Mouse (Mus musculus): Measurements from ENCODE around the gene Rbpms2. TPM values are rescaled to one million over a fixed set of nuclear protein-coding genes. Genes with fewer than 3 reads are reported as not detected.

Gene Rbpms2
- total RNA-seq, 1 experiment, result 44.7 TPM

DNA sequence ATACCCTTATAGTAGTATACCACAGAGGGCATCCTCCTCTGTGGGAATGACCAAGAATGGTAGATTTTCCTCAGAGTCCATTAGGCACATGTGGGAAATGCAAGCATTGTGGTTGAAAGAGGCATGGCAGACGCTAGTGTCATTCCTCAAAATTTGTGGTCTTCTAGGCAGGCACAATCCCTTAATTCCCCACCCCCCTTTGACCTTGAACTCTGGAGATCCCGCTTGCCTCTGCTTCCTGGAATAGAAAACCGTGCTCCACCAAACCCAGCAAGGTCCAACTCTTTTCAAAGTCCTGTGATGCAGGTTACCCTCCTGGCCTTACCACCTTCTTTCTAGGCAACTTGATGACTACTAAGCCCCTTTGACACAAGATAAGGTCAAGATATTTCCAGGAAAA lies 36.7 kb upstream of the Rbpms2 start:
- Histone ChIP-seq H3K4me3 (ENCODE audit: insufficient read depth in 1 of 2, low read depth in 1 of 2, low read length in 2 of 2, poor library complexity in 1 of 2, severe bottlenecking in 1 of 2) (peak overlapping the region in 1 of 2 experiments; percentile 25; a peak in 1 of 4 replicates), H3K27ac (ENCODE audit: insufficient read depth, low read depth, low read length, poor library complexity, severe bottlenecking) (peak overlapping the region; percentile 86; the same call in 1 of the 2 replicates), H3K4me1 (ENCODE audit: control insufficient read depth in 2 of 2, insufficient read depth in 2 of 2, low read length in 2 of 2, poor library complexity in 1 of 2) (peaks cover 3 to 15% of the 10 kb centered on the region in 2 experiments; a peak in 3 of 4 replicates), H3K9me3 (ENCODE audit: control insufficient read depth, insufficient read depth, low read depth, low read length) (no peaks in the 10 kb centered on the region), H3K9ac (ENCODE audit: insufficient read depth, low read depth, low read length, poor library complexity, severe bottlenecking) (peak overlapping the region; percentile 24; the same call in 1 of the 2 replicates), H3K36me3 (ENCODE audit: control insufficient read depth, insufficient read depth, low read length, poor library complexity, severe bottlenecking) (peaks cover 34% of the 10 kb centered on the region)
- in situ Hi-C loops (cut with MboI; ENCODE audit: low sequenced_read_pairs in 2 of 2, unreplicated experiment in 2 of 2), result no loop called here
- peak; percentile 40 for DNase-seq (ENCODE audit: low read depth, low spot score)
- TF ChIP-seq ZNF384 (IDR thresholded peaks at IDR 0.05; ENCODE audit: low read depth, low read length), result no peak
- TF ChIP-seq ZC3H11A (IDR thresholded peaks at IDR 0.05; ENCODE audit: borderline replicate concordance, low read depth, low read length), result no peak
- no peak for TF ChIP-seq MAFK (IDR thresholded peaks at IDR 0.05; ENCODE audit: insufficient read depth, low read depth, low read length)
- TF ChIP-seq HCFC1 (IDR thresholded peaks at IDR 0.05; ENCODE audit: borderline replicate concordance, insufficient read depth, low read length), result no peak
- no peak for TF ChIP-seq CHD2 (IDR thresholded peaks at IDR 0.05; ENCODE audit: low read depth, low read length)

DNA sequence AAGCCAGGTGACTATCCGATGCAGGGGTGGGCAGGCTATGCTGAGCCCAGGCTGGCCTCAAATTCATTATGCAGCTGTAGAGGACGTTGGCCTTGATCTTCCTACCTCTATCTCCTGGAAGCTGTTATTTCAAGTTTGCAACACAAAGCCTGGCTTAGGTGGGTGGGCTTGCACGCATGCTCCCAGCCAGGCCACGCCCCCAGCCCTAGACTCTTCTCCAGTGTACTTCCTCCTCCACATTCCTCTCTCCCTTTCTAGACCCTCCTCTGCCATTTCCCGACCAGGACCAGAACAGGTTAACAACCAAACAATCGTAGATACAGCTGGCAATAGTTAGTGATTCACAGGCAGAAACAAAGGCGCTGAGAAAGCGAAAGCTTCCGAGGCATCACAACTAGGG lies 35.9 kb upstream of the Rbpms2 start:
- H3K27ac ChIP-seq (ENCODE audit: insufficient read depth, low read depth, low read length, poor library complexity, severe bottlenecking), result peak overlapping the region; percentile 86

DNA sequence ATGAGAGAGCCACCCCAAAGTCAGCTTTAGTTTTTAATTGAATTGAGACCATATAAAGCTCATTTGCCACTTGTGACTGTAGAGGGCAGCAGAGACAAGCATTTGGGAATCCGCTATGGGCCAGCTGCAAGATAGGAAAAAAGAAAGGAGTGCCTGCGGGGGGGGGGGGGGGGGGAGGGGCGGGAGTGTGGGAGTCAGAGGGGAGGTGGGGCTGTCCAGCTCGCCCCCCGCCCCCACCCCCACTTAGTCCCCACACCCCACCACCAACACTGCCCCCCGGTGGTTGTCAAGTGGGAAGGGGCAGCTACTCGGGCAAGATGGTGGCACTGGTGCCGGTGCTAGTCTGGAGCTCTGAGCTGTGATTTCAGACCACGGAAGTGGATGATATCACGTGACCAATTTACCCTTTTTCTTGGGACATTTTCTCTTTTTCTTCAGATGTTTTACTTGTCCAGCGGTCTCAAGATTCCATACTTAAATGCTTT lies 30.6 kb upstream of the Rbpms2 start:
- peaks cover 3% of the 10 kb centered on the region in 2 experiments; a peak in 2 of 4 replicates for H3K4me1 ChIP-seq (ENCODE audit: control insufficient read depth in 2 of 2, insufficient read depth in 2 of 2, low read length in 2 of 2, poor library complexity in 1 of 2)
- peak overlapping the region; percentile 18; the same call in 1 of the 2 replicates for H3K27ac ChIP-seq (ENCODE audit: insufficient read depth, low read depth, low read length, poor library complexity, severe bottlenecking)
- in situ Hi-C loops (cut with MboI; ENCODE audit: low sequenced_read_pairs in 2 of 2, unreplicated experiment in 2 of 2), result no loop called here
- no peak overlapping the region for H3K9ac ChIP-seq (ENCODE audit: insufficient read depth, low read depth, low read length, poor library complexity, severe bottlenecking)
- H3K4me3 ChIP-seq (ENCODE audit: insufficient read depth in 1 of 2, low read depth in 1 of 2, low read length in 2 of 2, poor library complexity in 1 of 2, severe bottlenecking in 1 of 2), result no peak overlapping the region
- DNase-seq (ENCODE audit: low read depth, low spot score), result peak; percentile 66
- TF ChIP-seq CHD2 (IDR thresholded peaks at IDR 0.05; ENCODE audit: low read depth, low read length), result no peak
- peak; percentile 41; the same call in 1 of the 2 replicates for TF ChIP-seq ZC3H11A (IDR thresholded peaks at IDR 0.05; ENCODE audit: borderline replicate concordance, low read depth, low read length)
- no peaks in the 10 kb centered on the region for H3K9me3 ChIP-seq (ENCODE audit: control insufficient read depth, insufficient read depth, low read depth, low read length)
- peaks cover 9% of the 10 kb centered on the region for H3K36me3 ChIP-seq (ENCODE audit: control insufficient read depth, insufficient read depth, low read length, poor library complexity, severe bottlenecking)

More for the DNA sequence above, 35.9 kb upstream of the Rbpms2 start:
- Histone ChIP-seq H3K4me1 (ENCODE audit: control insufficient read depth in 2 of 2, insufficient read depth in 2 of 2, low read length in 2 of 2, poor library complexity in 1 of 2) (peaks cover 3 to 15% of the 10 kb centered on the region in 2 experiments; a peak in 3 of 4 replicates), H3K4me3 (ENCODE audit: insufficient read depth in 1 of 2, low read depth in 1 of 2, low read length in 2 of 2, poor library complexity in 1 of 2, severe bottlenecking in 1 of 2) (peak overlapping the region; percentile 25 to 44; a peak in 3 of 4 replicates), H3K9me3 (ENCODE audit: control insufficient read depth, insufficient read depth, low read depth, low read length) (no peaks in the 10 kb centered on the region), H3K36me3 (ENCODE audit: control insufficient read depth, insufficient read depth, low read length, poor library complexity, severe bottlenecking) (peaks cover 34% of the 10 kb centered on the region), H3K9ac (ENCODE audit: insufficient read depth, low read depth, low read length, poor library complexity, severe bottlenecking) (peak overlapping the region; percentile 46)
- no peak for TF ChIP-seq MAFK (IDR thresholded peaks at IDR 0.05; ENCODE audit: insufficient read depth, low read depth, low read length)
- no peak for TF ChIP-seq ZNF384 (IDR thresholded peaks at IDR 0.05; ENCODE audit: low read depth, low read length)
- no peak for TF ChIP-seq HCFC1 (IDR thresholded peaks at IDR 0.05; ENCODE audit: borderline replicate concordance, insufficient read depth, low read length)
- TF ChIP-seq ZC3H11A (IDR thresholded peaks at IDR 0.05; ENCODE audit: borderline replicate concordance, low read depth, low read length), result no peak
- no peak for TF ChIP-seq CHD2 (IDR thresholded peaks at IDR 0.05; ENCODE audit: low read depth, low read length)
- in situ Hi-C loops (cut with MboI; ENCODE audit: low sequenced_read_pairs in 2 of 2, unreplicated experiment in 2 of 2), result no loop called here
- peak; percentile 90 for DNase-seq (ENCODE audit: low read depth, low spot score)

DNA sequence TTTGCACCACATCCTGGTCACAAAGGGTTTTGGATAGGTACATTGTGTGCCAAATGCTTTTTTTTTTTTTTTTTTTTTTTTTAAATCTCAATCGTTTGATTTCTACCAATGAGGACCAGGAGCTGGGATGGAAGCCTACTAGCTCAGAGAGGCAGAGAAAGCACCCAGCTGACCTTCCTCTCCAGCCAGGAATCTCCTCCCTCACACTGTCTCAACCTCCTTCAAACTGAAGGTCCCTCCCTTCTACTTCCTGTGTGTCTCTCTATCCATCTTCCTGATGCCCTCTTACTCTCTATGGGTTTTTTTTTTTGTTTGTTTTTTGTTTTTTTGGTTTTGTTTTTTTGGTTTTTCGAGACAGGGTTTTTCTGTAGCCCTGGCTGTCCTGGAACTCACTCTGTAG lies 28.5 kb upstream of the Rbpms2 start:
- H3K4me3 ChIP-seq (ENCODE audit: insufficient read depth in 1 of 2, low read depth in 1 of 2, low read length in 2 of 2, poor library complexity in 1 of 2, severe bottlenecking in 1 of 2), result no peak overlapping the region
- peaks cover 0 to 6% of the 10 kb centered on the region in 2 experiments; a peak in 2 of 4 replicates for H3K4me1 ChIP-seq (ENCODE audit: control insufficient read depth in 2 of 2, insufficient read depth in 2 of 2, low read length in 2 of 2, poor library complexity in 1 of 2)
- in situ Hi-C loops (cut with MboI; ENCODE audit: low sequenced_read_pairs in 2 of 2, unreplicated experiment in 2 of 2), result loop anchor here (10.0 kb wide), 2 partner anchors 64 to 254 kb away; partner anchors contain the start of gene Oaz2 (in 2 of the 2)
- no peak for DNase-seq (ENCODE audit: low read depth, low spot score)
- no peaks in the 10 kb centered on the region for H3K9me3 ChIP-seq (ENCODE audit: control insufficient read depth, insufficient read depth, low read depth, low read length)
- H3K27ac ChIP-seq (ENCODE audit: insufficient read depth, low read depth, low read length, poor library complexity, severe bottlenecking), result no peak overlapping the region; the same call in 1 of the 2 replicates
- H3K9ac ChIP-seq (ENCODE audit: insufficient read depth, low read depth, low read length, poor library complexity, severe bottlenecking), result no peak overlapping the region; the same call in 1 of the 2 replicates
- H3K36me3 ChIP-seq (ENCODE audit: control insufficient read depth, insufficient read depth, low read length, poor library complexity, severe bottlenecking), result no peaks in the 10 kb centered on the region
- TF ChIP-seq HCFC1 (IDR thresholded peaks at IDR 0.05; ENCODE audit: borderline replicate concordance, insufficient read depth, low read length), result no peak
- TF ChIP-seq ZNF384 (IDR thresholded peaks at IDR 0.05; ENCODE audit: low read depth, low read length), result peak; percentile 88
- no peak for TF ChIP-seq CHD2 (IDR thresholded peaks at IDR 0.05; ENCODE audit: low read depth, low read length)
- TF ChIP-seq ZC3H11A (IDR thresholded peaks at IDR 0.05; ENCODE audit: borderline replicate concordance, low read depth, low read length), result no peak
- no peak for TF ChIP-seq MAFK (IDR thresholded peaks at IDR 0.05; ENCODE audit: insufficient read depth, low read depth, low read length)

Measured in ES-E14 (cell line).